Mouse (Mus musculus) frontal cortex, adult 2 months (tissue): ENCODE measurements at regions not wholly inside any gene's neighbourhood (a gene's known extent, or its start where the extent isn't known, plus 50 kb on each side); places are given as distances from the start of the nearest gene placed in this dataset.

Experiments used
- DNase-seq, 2 experiments: peaks; one replicate each; pipeline ENCODE4 v3.0.0; 2022; ENCODE audit warnings: low spot score in 1 of 2; ENCODE audit errors: extremely low spot score in 1 of 2

DNA sequence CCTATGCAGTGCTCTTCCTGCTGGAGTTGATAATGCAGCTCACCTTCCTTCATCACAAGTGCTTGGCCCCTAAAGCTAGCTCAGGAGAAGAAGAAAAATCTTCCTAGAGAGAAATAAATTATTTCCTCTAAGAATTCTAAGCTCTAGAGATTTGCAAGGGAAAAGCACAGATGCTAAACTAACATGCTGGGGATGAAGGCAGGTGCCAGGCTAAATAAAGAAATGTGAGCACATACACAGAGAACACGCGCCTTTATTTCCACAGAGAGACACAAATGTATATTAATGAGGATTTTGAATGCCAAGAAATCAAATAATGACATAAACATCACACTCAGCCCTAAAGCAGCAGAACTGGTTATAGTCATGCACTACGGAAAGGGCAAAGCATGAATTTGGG, 229.5 kb upstream of the Mamld1 start:
- DNase-seq = peak; percentile 3 to 20

DNA sequence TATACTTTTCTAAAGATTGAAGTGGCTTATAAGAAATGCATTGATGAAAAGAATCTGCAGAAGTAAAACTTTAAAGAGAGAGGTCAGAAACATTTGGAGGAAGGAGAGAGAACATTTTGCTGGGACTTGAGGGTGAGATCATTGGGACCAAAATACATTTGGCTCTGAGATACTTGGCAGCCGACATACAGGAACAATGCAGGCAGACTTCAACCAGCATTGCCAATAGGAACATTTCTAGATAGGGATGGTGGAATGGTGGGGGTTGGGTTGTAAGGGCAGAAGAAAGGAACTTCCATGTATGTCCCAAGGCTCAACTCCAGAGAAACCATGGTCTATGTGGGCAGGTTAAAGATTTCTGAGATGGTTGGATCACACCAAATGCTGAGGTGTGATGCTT, 232.3 kb upstream of the Mamld1 start:
- DNase-seq = peak in 1 of 2 experiments; percentile 10

DNA sequence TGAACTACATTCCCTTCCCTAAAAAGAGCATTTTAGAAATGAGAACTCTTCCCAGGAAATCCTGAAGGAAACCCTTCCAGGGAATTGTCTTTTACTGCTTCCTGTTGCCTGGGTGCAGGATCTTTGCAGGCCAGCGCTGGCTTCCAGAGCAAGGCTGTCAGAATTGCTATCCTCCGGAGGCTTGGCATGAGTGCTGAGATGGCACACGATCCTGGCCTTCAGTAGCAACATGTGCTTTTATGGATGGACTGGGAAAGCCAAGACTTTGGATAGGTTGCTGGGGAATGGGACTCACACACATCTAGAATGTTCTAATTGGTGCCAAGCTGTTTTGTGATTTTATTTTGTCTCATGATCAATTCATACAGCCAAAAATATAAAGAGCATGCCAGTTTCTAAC, 233.4 kb upstream of the Mamld1 start:
- no peak for DNase-seq

DNA sequence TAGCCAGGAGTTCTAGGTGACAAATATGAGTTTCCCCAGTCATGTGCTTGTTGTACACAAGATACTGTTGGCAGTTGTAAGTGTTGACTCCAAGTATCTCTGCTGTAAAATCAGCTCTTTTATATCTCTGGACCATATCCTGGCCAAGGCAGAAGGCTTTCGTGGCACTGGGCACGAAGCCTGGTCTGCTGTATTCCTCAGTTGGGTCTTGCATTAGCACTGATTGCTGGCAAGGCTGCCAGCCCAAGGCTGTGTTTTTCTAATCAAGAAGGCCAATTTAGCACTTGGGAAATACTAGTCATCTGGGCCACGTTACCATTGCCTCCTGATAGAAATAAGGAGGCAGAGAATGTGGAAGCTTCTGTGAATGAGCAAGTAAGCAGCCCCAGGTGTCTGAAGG, 258.3 kb upstream of the Mamld1 start:
- no peak for DNase-seq

DNA sequence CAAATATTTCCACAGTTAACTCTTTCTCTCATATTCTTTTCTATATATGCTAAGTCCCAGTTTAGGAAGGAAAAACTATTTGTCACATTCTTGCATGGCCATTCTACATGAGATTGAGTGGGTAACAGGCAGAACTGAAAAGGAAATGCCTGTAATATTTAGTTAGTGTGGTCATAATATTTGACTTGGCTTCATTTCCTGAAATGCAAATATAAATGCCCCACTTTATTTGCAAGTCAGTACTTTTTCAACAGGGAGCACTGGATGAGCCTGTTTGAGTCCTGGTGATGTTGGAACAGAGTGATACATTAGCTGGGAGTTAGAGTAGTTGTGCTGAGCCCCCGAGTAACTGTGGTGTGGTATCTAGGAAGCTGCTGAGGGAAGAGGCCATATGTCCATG, 285.9 kb upstream of the Tmem185a start:
- no peak for DNase-seq

DNA sequence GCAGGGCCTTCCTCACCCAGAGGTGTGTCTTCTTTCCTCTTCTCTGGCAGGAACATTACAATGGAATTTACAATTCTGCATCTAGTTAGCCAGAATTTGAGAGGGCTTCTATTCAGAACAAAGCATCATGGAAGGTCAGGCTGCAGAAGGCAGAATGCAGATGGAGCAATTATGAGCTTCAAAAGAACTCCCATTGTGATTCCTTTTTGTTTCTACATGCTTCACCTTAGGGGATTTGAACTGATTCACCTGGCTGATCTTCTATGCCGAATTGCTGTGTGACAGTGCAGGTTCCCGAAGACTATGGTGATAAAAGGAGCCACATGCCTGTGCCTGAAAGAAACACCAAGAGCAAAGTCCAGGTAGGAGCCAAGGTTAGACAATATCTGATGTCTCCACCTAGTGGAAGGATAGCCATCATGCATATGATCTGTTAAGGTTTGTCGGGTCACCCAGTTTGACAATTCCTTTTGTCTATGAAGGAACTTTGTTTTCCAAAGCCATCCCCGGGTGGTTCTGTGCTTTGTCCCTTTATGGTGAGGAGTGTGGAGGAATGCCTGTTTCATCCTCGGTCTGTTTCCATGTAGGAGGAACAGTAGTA, 236.1 kb upstream of the Tmem185a start:
- peak in 1 of 2 experiments; percentile 1 for DNase-seq

DNA sequence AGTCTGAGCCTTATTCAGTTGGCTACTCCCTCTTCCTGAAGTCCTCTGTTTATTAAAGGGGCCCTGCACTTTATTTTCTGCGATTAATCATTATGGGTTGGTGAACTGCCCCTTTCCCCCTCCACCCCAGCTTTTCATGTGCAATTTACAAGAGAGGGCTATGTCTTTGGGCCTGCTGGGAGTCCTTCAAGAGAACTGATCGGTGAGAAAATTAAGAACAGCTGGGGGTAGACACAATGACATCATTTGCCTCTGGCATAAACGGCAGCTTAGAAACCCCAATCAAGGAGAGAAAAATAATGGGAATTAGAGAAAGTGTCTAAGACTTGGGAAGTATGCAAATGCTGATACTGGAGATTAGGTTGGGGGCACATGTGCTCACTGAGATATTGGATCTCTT, 205.2 kb upstream of the Tmem185a start:
- no peak for DNase-seq

DNA sequence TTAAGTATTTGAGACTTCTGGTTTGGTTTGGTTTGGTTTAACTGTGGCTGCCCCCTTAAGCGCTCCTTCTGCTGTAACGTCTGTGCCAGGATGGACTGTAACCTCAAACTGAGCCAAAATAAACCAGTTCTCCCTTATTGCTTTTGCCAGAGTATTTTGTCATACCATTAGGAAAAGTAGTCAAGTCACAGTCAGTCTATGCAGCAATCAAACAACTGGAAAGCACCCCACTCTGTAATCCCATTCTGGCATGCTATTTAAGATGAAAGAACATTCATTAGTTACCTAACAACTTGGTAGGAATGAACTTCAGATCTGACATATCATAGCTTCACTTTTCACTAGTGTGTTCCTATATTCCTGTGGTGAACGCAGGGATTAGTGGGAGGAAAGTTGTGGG, 190.1 kb upstream of the Tmem185a start:
- no peak for DNase-seq
